Mouse (Mus musculus) liver (tissue): ENCODE measurements around the gene Hdac5.

Source experiments
- DNase-seq: peaks from one replicate; pipeline ENCODE4 v3.0.0-alpha.2; 2020; ENCODE audit warnings: mixed read lengths

Hdac5 gene

GRCm38 (mm10) chr11:102214430-102215156, 15.4 kb downstream of the Hdac5 start:
- DNase-seq = no peak

GRCm38 (mm10) chr11:102211936-102212341, 18.0 kb downstream of the Hdac5 start:
- no peak for DNase-seq

GRCm38 (mm10) chr11:102211011-102211410, 19.0 kb downstream of the Hdac5 start:
- no peak for DNase-seq

- no peak for DNase-seq
Observed at GRCm38 (mm10) chr11:102210185-102210584, 19.8 kb downstream of the Hdac5 start.

GRCm38 (mm10) chr11:102209742-102210141, 20.2 kb downstream of the Hdac5 start:
- DNase-seq = no peak

GRCm38 (mm10) chr11:102208846-102209245, 21.1 kb downstream of the Hdac5 start:
- no peak for DNase-seq

GRCm38 (mm10) chr11:102207825-102208777, 21.9 kb downstream of the Hdac5 start:
- no peak for DNase-seq

GRCm38 (mm10) chr11:102206481-102206880, 23.5 kb downstream of the Hdac5 start:
- no peak for DNase-seq

- DNase-seq = no peak
Observed at GRCm38 (mm10) chr11:102201408-102201821, 28.6 kb downstream of the Hdac5 start.

- DNase-seq = no peak
Observed at GRCm38 (mm10) chr11:102199856-102200255, 30.1 kb downstream of the Hdac5 start.

- DNase-seq = no peak
Observed at GRCm38 (mm10) chr11:102198245-102198644, 31.7 kb downstream of the Hdac5 start.

GRCm38 (mm10) chr11:102196018-102196797, 33.8 kb downstream of the Hdac5 start:
- DNase-seq = peak; percentile 58

- no peak for DNase-seq
Observed at GRCm38 (mm10) chr11:102193657-102194440, 36.1 kb downstream of the Hdac5 start.

- no peak for DNase-seq
Observed at GRCm38 (mm10) chr11:102190848-102191247, 39.1 kb downstream of the Hdac5 start.

GRCm38 (mm10) chr11:102189461-102190436, 40.2 kb downstream of the Hdac5 start, which contains the start of gene G6pc3:
Gene G6pc3, plus strand, starts transcription at chr11:102189620.
- peak; percentile 81 for DNase-seq

GRCm38 (mm10) chr11:102188980-102189379, 41.0 kb downstream of the Hdac5 start:
- no peak for DNase-seq

- no peak for DNase-seq
Observed at GRCm38 (mm10) chr11:102186235-102186634, 43.7 kb downstream of the Hdac5 start.

- DNase-seq = no peak
Observed at GRCm38 (mm10) chr11:102185677-102186076, 44.3 kb downstream of the Hdac5 start.

GRCm38 (mm10) chr11:102184646-102185495, 45.1 kb downstream of the Hdac5 start, which contains the start of gene Lsm12:
Gene Lsm12, minus strand, starts transcription at chr11:102185296.
- DNase-seq = peak; percentile 97

- DNase-seq = no peak
Observed at GRCm38 (mm10) chr11:102184253-102184645, 45.7 kb downstream of the Hdac5 start.
